Mouse (Mus musculus): Measurements from ENCODE around the gene Plekhg4. TPM values are rescaled to one million over a fixed set of nuclear protein-coding genes. Genes with fewer than 3 reads are reported as not detected.

Plekhg4 gene
- polyA plus RNA-seq, 1 experiment, result 0.14 TPM

- TF ChIP-seq POLR2A (IDR thresholded peaks at IDR 0.05; ENCODE audit: low read depth, low read length) (no peak), CTCF (conservative IDR thresholded peaks at IDR 0.05; ENCODE audit: insufficient read depth, insufficient read length, low read depth, low read length) (0 out of 2 replicates have a peak, but pooled peaks have one; percentile 27)
- 0 out of 2 replicates have a peak, but pooled peaks cover 4% of the 10 kb centered on the region for H3K4me1 ChIP-seq (ENCODE audit: control insufficient read depth, insufficient read depth, low read length)
- no peak overlapping the region for H3K4me3 ChIP-seq (ENCODE audit: insufficient read depth, low read depth, low read length)
- 48% methylated on average over 4 of the region's 4 CpGs for WGBS
- no peaks in the 10 kb centered on the region for H3K27me3 ChIP-seq (replicated peaks; ENCODE audit: control insufficient read depth, insufficient read depth, low read length)
- DNase-seq, result no peak
- no peak overlapping the region for H3K27ac ChIP-seq (ENCODE audit: insufficient read depth, low read depth, low read length)
- H3K36me3 ChIP-seq (ENCODE audit: control insufficient read depth, insufficient read depth, low read length), result no peaks in the 10 kb centered on the region
These were observed 13.4 kb upstream of the Plekhg4 start for GRCm38 (mm10) chr8:105359646-105360045.

GRCm38 (mm10) chr8:105361751-105362702 is 11.0 kb upstream of the Plekhg4 start:
- Histone ChIP-seq H3K4me3 (ENCODE audit: insufficient read depth, low read depth, low read length) (no peak overlapping the region), H3K27ac (ENCODE audit: insufficient read depth, low read depth, low read length) (peak overlapping the region; percentile 55; the same call in 1 of the 2 replicates), H3K4me1 (ENCODE audit: control insufficient read depth, insufficient read depth, low read length) (0 out of 2 replicates have a peak, but pooled peaks cover 4% of the 10 kb centered on the region), H3K27me3 (replicated peaks; ENCODE audit: control insufficient read depth, insufficient read depth, low read length) (no peaks in the 10 kb centered on the region), H3K36me3 (ENCODE audit: control insufficient read depth, insufficient read depth, low read length) (no peaks in the 10 kb centered on the region)
- 56% methylated on average over 12 of the region's 12 CpGs for WGBS
- peak; percentile 69 for DNase-seq
- TF ChIP-seq POLR2A (IDR thresholded peaks at IDR 0.05; ENCODE audit: low read depth, low read length), result no peak
- no peak for TF ChIP-seq CTCF (conservative IDR thresholded peaks at IDR 0.05; ENCODE audit: insufficient read depth, insufficient read length, low read depth, low read length)

- 0 out of 2 replicates have a peak, but pooled peaks cover 4% of the 10 kb centered on the region for H3K4me1 ChIP-seq (ENCODE audit: control insufficient read depth, insufficient read depth, low read length)
- no peaks in the 10 kb centered on the region for H3K27me3 ChIP-seq (replicated peaks; ENCODE audit: control insufficient read depth, insufficient read depth, low read length)
- DNase-seq, result no peak
- no peaks in the 10 kb centered on the region for H3K36me3 ChIP-seq (ENCODE audit: control insufficient read depth, insufficient read depth, low read length)
- TF ChIP-seq POLR2A (IDR thresholded peaks at IDR 0.05; ENCODE audit: low read depth, low read length) (no peak), CTCF (conservative IDR thresholded peaks at IDR 0.05; ENCODE audit: insufficient read depth, insufficient read length, low read depth, low read length) (peak; percentile 33; the same call in 1 of the 2 replicates)
- H3K4me3 ChIP-seq (ENCODE audit: insufficient read depth, low read depth, low read length), result no peak overlapping the region
- H3K27ac ChIP-seq (ENCODE audit: insufficient read depth, low read depth, low read length), result no peak overlapping the region
- 70% methylated on average over 2 of the region's 2 CpGs for WGBS
These were observed 6.0 kb upstream of the Plekhg4 start for GRCm38 (mm10) chr8:105367107-105367506.

- H3K4me1 ChIP-seq (ENCODE audit: control insufficient read depth, insufficient read depth, low read length), result no peaks in the 10 kb centered on the region
- H3K36me3 ChIP-seq (ENCODE audit: control insufficient read depth, insufficient read depth, low read length), result no peaks in the 10 kb centered on the region
- H3K4me3 ChIP-seq (ENCODE audit: insufficient read depth, low read depth, low read length), result no peak overlapping the region
- no peak overlapping the region for H3K27ac ChIP-seq (ENCODE audit: insufficient read depth, low read depth, low read length)
- TF ChIP-seq CTCF (conservative IDR thresholded peaks at IDR 0.05; ENCODE audit: insufficient read depth, insufficient read length, low read depth, low read length), result no peak
- no peak for TF ChIP-seq POLR2A (IDR thresholded peaks at IDR 0.05; ENCODE audit: low read depth, low read length)
- no peak for DNase-seq
- H3K27me3 ChIP-seq (replicated peaks; ENCODE audit: control insufficient read depth, insufficient read depth, low read length), result no peaks in the 10 kb centered on the region
- 89% methylated on average over 9 of the region's 9 CpGs for WGBS
These were observed 601 bp upstream of the Plekhg4 start for GRCm38 (mm10) chr8:105372473-105372872.

GRCm38 (mm10) chr8:105374513-105374966 is 1.5 kb downstream of the Plekhg4 start:
- 31% methylated on average over 33 of the region's 33 CpGs for WGBS
- no peak overlapping the region for H3K4me3 ChIP-seq (ENCODE audit: insufficient read depth, low read depth, low read length)

GRCm38 (mm10) chr8:105378673-105379072 is 5.6 kb downstream of the Plekhg4 start:
- peak; percentile 83 for DNase-seq
- Histone ChIP-seq H3K27me3 (replicated peaks; ENCODE audit: control insufficient read depth, insufficient read depth, low read length) (no peaks in the 10 kb centered on the region), H3K27ac (ENCODE audit: insufficient read depth, low read depth, low read length) (no peak overlapping the region), H3K36me3 (ENCODE audit: control insufficient read depth, insufficient read depth, low read length) (no peaks in the 10 kb centered on the region), H3K4me1 (ENCODE audit: control insufficient read depth, insufficient read depth, low read length) (no peaks in the 10 kb centered on the region), H3K4me3 (ENCODE audit: insufficient read depth, low read depth, low read length) (no peak overlapping the region)
- TF ChIP-seq CTCF (conservative IDR thresholded peaks at IDR 0.05; ENCODE audit: insufficient read depth, insufficient read length, low read depth, low read length) (no peak), POLR2A (IDR thresholded peaks at IDR 0.05; ENCODE audit: low read depth, low read length) (no peak)
- 23% methylated on average over 19 of the region's 19 CpGs for WGBS

More at GRCm38 (mm10) chr8:105374513-105374966, 1.5 kb downstream of the Plekhg4 start:
- H3K27me3 ChIP-seq (replicated peaks; ENCODE audit: control insufficient read depth, insufficient read depth, low read length), result no peaks in the 10 kb centered on the region
- no peak for DNase-seq
- H3K4me1 ChIP-seq (ENCODE audit: control insufficient read depth, insufficient read depth, low read length), result no peaks in the 10 kb centered on the region
- H3K27ac ChIP-seq (ENCODE audit: insufficient read depth, low read depth, low read length), result no peak overlapping the region
- no peaks in the 10 kb centered on the region for H3K36me3 ChIP-seq (ENCODE audit: control insufficient read depth, insufficient read depth, low read length)
- TF ChIP-seq CTCF (conservative IDR thresholded peaks at IDR 0.05; ENCODE audit: insufficient read depth, insufficient read length, low read depth, low read length) (peak; percentile 30), POLR2A (IDR thresholded peaks at IDR 0.05; ENCODE audit: low read depth, low read length) (no peak)

GRCm38 (mm10) chr8:105380308-105380707 is 7.2 kb downstream of the Plekhg4 start:
- H3K36me3 ChIP-seq (ENCODE audit: control insufficient read depth, insufficient read depth, low read length), result no peaks in the 10 kb centered on the region
- no peak overlapping the region for H3K27ac ChIP-seq (ENCODE audit: insufficient read depth, low read depth, low read length)
- no peaks in the 10 kb centered on the region for H3K27me3 ChIP-seq (replicated peaks; ENCODE audit: control insufficient read depth, insufficient read depth, low read length)
- no peaks in the 10 kb centered on the region for H3K4me1 ChIP-seq (ENCODE audit: control insufficient read depth, insufficient read depth, low read length)
- no peak for DNase-seq
- H3K4me3 ChIP-seq (ENCODE audit: insufficient read depth, low read depth, low read length), result no peak overlapping the region
- WGBS, result 92% methylated on average over 12 of the region's 12 CpGs
- TF ChIP-seq CTCF (conservative IDR thresholded peaks at IDR 0.05; ENCODE audit: insufficient read depth, insufficient read length, low read depth, low read length), result no peak
- TF ChIP-seq POLR2A (IDR thresholded peaks at IDR 0.05; ENCODE audit: low read depth, low read length), result no peak

Data from kidney, adult 2 months (tissue).